Mouse (Mus musculus): Measurements from ENCODE around the gene Dab2ip. TPM values are rescaled to one million over a fixed set of nuclear protein-coding genes. Genes with fewer than 3 reads are reported as not detected.

Gene Dab2ip
- polyA plus RNA-seq, 1 experiment from 2014 or later: 50.5 TPM

DNA sequence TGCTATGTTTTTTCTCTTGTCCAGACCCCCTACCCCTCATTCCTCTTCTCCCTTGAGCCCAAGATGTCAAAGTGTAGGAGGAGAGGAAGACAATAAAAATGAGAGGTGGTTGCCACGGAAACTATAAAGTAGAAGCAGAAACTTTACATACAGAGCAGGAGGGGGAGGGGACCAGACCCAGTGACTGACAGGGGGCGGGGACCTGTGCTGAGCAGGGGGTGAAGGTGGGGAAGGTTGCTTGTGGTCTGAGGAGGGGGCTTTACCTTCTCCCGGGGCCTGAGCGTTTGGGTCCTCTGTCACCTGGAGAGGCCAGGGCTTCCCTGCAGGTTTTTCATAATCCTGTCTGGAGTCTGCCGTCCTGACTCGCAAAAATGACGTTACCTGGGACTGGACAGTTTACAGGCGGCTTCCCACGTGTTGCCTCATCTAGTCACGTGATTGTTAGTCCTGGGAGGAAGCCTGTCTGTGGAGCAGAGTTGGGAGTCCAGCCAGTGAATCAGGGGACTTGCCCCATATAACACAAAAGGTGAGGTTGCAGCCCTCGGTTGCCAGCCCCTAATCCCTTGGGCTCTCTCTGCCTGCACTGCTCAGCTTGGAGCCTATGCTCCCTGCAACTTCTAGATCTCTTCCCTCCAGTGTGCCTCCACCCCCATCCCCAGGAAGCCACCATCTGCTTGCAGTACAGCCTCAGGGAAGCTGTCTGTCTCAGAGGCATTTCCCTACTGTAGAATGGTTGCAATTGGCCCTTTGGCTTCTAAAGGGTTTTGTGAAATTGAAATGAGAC is 52.3 kb downstream of the Dab2ip start:
- no peak for DNase-seq (ENCODE audit: low spot score)
- 5% methylated on average over 10 of the region's 11 CpGs for WGBS
- no peaks in the 10 kb centered on the region for H3K36me3 ChIP-seq (ENCODE audit: control insufficient read depth, insufficient read depth, low read length)
- H3K9ac ChIP-seq (ENCODE audit: low read depth, low read length): peak overlapping the region; percentile 5; the same call in 1 of the 2 replicates
- 0 out of 2 replicates have a peak overlapping the region, but pooled peaks have one; percentile 4 for H3K4me3 ChIP-seq (ENCODE audit: low read depth, low read length)
- H3K4me2 ChIP-seq (ENCODE audit: low read depth, low read length): peak overlapping the region; percentile 32
- 0 out of 2 replicates have a peak, but pooled peaks have one; percentile 17 for ATAC-seq (ENCODE audit: low read depth)
- H3K27ac ChIP-seq (replicated peaks; ENCODE audit: low read depth, low read length): 0 out of 2 replicates have a peak overlapping the region, but pooled peaks have one; percentile 0
- peaks cover 37% of the 10 kb centered on the region for H3K4me1 ChIP-seq (ENCODE audit: control insufficient read depth, insufficient read depth, low read length)
- no peaks in the 10 kb centered on the region for H3K27me3 ChIP-seq (replicated peaks; ENCODE audit: control insufficient read depth, insufficient read depth, low read length)
- no peaks in the 10 kb centered on the region for H3K9me3 ChIP-seq (ENCODE audit: control insufficient read depth, low read length)

GRCm38 (mm10) chr2:35610976-35611375 is 52.9 kb downstream of the Dab2ip start:
- Histone ChIP-seq H3K9ac (ENCODE audit: low read depth, low read length) (no peak overlapping the region), H3K4me3 (ENCODE audit: low read depth, low read length) (no peak overlapping the region), H3K9me3 (ENCODE audit: control insufficient read depth, low read length) (no peaks in the 10 kb centered on the region), H3K4me2 (ENCODE audit: low read depth, low read length) (no peak overlapping the region), H3K27me3 (replicated peaks; ENCODE audit: control insufficient read depth, insufficient read depth, low read length) (no peaks in the 10 kb centered on the region), H3K27ac (replicated peaks; ENCODE audit: low read depth, low read length) (no peak overlapping the region), H3K36me3 (ENCODE audit: control insufficient read depth, insufficient read depth, low read length) (no peaks in the 10 kb centered on the region), H3K4me1 (ENCODE audit: control insufficient read depth, insufficient read depth, low read length) (peaks cover 41% of the 10 kb centered on the region)
- no peak for DNase-seq (ENCODE audit: low spot score)
- 72% methylated on average over 7 of the region's 7 CpGs for WGBS
- ATAC-seq (ENCODE audit: low read depth): no peak

DNA sequence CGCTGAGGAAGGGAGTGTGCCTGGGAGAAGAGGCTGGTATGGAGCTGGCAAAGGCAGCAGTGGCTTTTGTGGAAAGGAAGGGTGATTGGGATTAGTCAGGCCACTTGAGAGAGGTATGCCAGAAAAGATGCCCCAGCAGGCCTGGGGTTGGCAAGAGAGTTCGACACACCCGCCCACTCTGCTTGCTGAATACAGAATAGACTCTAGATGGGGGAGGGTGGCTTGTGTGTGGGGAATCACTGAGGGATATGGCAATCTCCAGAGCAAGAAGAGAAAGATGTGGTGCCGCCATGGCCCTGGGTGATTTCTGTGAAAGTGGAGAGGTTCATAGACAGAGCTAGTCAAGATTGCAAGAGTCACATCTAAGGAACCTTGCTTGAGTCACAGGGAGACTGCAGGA is 53.6 kb downstream of the Dab2ip start:
- no peak for DNase-seq (ENCODE audit: low spot score)
- Histone ChIP-seq H3K36me3 (ENCODE audit: control insufficient read depth, insufficient read depth, low read length) (no peaks in the 10 kb centered on the region), H3K27ac (replicated peaks; ENCODE audit: low read depth, low read length) (no peak overlapping the region), H3K4me3 (ENCODE audit: low read depth, low read length) (no peak overlapping the region), H3K27me3 (replicated peaks; ENCODE audit: control insufficient read depth, insufficient read depth, low read length) (no peaks in the 10 kb centered on the region), H3K9ac (ENCODE audit: low read depth, low read length) (no peak overlapping the region), H3K4me1 (ENCODE audit: control insufficient read depth, insufficient read depth, low read length) (peaks cover 42% of the 10 kb centered on the region), H3K9me3 (ENCODE audit: control insufficient read depth, low read length) (no peaks in the 10 kb centered on the region), H3K4me2 (ENCODE audit: low read depth, low read length) (no peak overlapping the region)
- ATAC-seq (ENCODE audit: low read depth): no peak
- WGBS: 85% methylated on average over 4 of the region's 4 CpGs

DNA sequence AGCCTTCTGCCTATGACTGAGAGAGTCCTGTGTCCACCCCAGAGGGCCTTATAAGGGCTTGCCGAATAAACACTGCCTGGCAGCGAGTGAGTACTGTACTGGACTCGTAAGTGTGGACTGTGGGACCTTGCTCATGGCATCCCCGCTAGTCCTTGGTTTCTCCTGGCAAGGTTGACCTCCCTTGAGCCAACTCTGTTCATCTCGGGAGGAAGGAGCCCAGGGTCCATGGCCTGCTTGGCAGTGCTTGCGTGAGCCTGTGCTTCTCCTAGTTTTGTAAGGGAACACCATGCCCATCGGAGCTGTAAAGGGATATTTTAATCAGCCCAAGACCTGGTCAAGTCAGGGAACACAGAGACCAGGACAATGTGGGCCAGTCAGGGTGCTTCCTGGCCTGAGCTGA is 54.2 kb downstream of the Dab2ip start:
- no peaks in the 10 kb centered on the region for H3K9me3 ChIP-seq (ENCODE audit: control insufficient read depth, low read length)
- no peaks in the 10 kb centered on the region for H3K27me3 ChIP-seq (replicated peaks; ENCODE audit: control insufficient read depth, insufficient read depth, low read length)
- no peak overlapping the region for H3K27ac ChIP-seq (replicated peaks; ENCODE audit: low read depth, low read length)
- 86% methylated on average over 7 of the region's 7 CpGs for WGBS
- peaks cover 42% of the 10 kb centered on the region for H3K4me1 ChIP-seq (ENCODE audit: control insufficient read depth, insufficient read depth, low read length)
- DNase-seq (ENCODE audit: low spot score): no peak
- no peak overlapping the region for H3K9ac ChIP-seq (ENCODE audit: low read depth, low read length)
- no peak overlapping the region for H3K4me3 ChIP-seq (ENCODE audit: low read depth, low read length)
- no peaks in the 10 kb centered on the region for H3K36me3 ChIP-seq (ENCODE audit: control insufficient read depth, insufficient read depth, low read length)
- ATAC-seq (ENCODE audit: low read depth): no peak
- no peak overlapping the region for H3K4me2 ChIP-seq (ENCODE audit: low read depth, low read length)

DNA sequence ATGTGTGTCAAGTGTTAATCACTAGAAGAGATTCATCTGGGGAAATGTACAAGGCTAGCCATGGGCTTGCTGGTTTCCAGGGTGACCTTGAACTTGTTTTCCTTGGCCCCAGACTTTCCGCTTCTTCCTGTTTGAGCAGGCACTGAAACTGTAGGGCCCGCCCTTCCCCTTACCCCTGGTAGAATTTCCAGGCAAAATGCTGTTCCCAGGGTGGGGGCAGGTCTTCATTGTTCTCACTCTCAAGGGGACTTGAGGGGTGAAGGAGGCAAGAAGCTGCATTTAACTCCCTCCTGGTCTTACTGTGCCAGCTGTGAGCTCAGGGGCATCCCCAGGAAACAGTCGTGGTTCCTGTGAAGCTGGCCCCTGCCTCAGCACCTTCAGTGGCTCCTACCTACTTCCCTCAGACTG is 55.9 kb downstream of the Dab2ip start:
- DNase-seq (ENCODE audit: low spot score) (peak; percentile 67), ATAC-seq (ENCODE audit: low read depth) (no peak)
- no peak overlapping the region for H3K27ac ChIP-seq (replicated peaks; ENCODE audit: low read depth, low read length)
- no peaks in the 10 kb centered on the region for H3K27me3 ChIP-seq (replicated peaks; ENCODE audit: control insufficient read depth, insufficient read depth, low read length)
- 28% methylated on average over 3 of the region's 3 CpGs for WGBS
- no peaks in the 10 kb centered on the region for H3K9me3 ChIP-seq (ENCODE audit: control insufficient read depth, low read length)
- H3K4me1 ChIP-seq (ENCODE audit: control insufficient read depth, insufficient read depth, low read length): peaks cover 41% of the 10 kb centered on the region
- no peak overlapping the region for H3K9ac ChIP-seq (ENCODE audit: low read depth, low read length)
- no peaks in the 10 kb centered on the region for H3K36me3 ChIP-seq (ENCODE audit: control insufficient read depth, insufficient read depth, low read length)
- no peak overlapping the region for H3K4me3 ChIP-seq (ENCODE audit: low read depth, low read length)
- H3K4me2 ChIP-seq (ENCODE audit: low read depth, low read length): no peak overlapping the region

- H3K4me1 ChIP-seq (ENCODE audit: control insufficient read depth, insufficient read depth, low read length): peaks cover 46% of the 10 kb centered on the region
- no peak for DNase-seq (ENCODE audit: low spot score)
- no peak overlapping the region for H3K27ac ChIP-seq (replicated peaks; ENCODE audit: low read depth, low read length)
- no peak overlapping the region for H3K9ac ChIP-seq (ENCODE audit: low read depth, low read length)
- no peak overlapping the region for H3K4me2 ChIP-seq (ENCODE audit: low read depth, low read length)
- no peak overlapping the region for H3K4me3 ChIP-seq (ENCODE audit: low read depth, low read length)
- 37% methylated on average over 3 of the region's 3 CpGs for WGBS
- no peak for ATAC-seq (ENCODE audit: low read depth)
- H3K36me3 ChIP-seq (ENCODE audit: control insufficient read depth, insufficient read depth, low read length): no peaks in the 10 kb centered on the region
- H3K27me3 ChIP-seq (replicated peaks; ENCODE audit: control insufficient read depth, insufficient read depth, low read length): no peaks in the 10 kb centered on the region
- no peaks in the 10 kb centered on the region for H3K9me3 ChIP-seq (ENCODE audit: control insufficient read depth, low read length)
Measured at GRCm38 (mm10) chr2:35614411-35614810, 56.3 kb downstream of the Dab2ip start.

GRCm38 (mm10) chr2:35615366-35615765 is 57.3 kb downstream of the Dab2ip start:
- Histone ChIP-seq H3K4me2 (ENCODE audit: low read depth, low read length) (no peak overlapping the region), H3K27ac (replicated peaks; ENCODE audit: low read depth, low read length) (no peak overlapping the region), H3K4me3 (ENCODE audit: low read depth, low read length) (no peak overlapping the region)

GRCm38 (mm10) chr2:35615977-35616376 is 57.9 kb downstream of the Dab2ip start:
- Histone ChIP-seq H3K9ac (ENCODE audit: low read depth, low read length) (no peak overlapping the region), H3K27me3 (replicated peaks; ENCODE audit: control insufficient read depth, insufficient read depth, low read length) (no peaks in the 10 kb centered on the region), H3K4me1 (ENCODE audit: control insufficient read depth, insufficient read depth, low read length) (peaks cover 47% of the 10 kb centered on the region), H3K4me2 (ENCODE audit: low read depth, low read length) (no peak overlapping the region), H3K36me3 (ENCODE audit: control insufficient read depth, insufficient read depth, low read length) (no peaks in the 10 kb centered on the region), H3K27ac (replicated peaks; ENCODE audit: low read depth, low read length) (no peak overlapping the region), H3K9me3 (ENCODE audit: control insufficient read depth, low read length) (no peaks in the 10 kb centered on the region), H3K4me3 (ENCODE audit: low read depth, low read length) (no peak overlapping the region)
- ATAC-seq (ENCODE audit: low read depth) (no peak), DNase-seq (ENCODE audit: low spot score) (no peak)
- WGBS: 83% methylated on average over 2 of the region's 2 CpGs

More at GRCm38 (mm10) chr2:35615366-35615765, 57.3 kb downstream of the Dab2ip start:
- no peaks in the 10 kb centered on the region for H3K9me3 ChIP-seq (ENCODE audit: control insufficient read depth, low read length)
- DNase-seq (ENCODE audit: low spot score) (no peak), ATAC-seq (ENCODE audit: low read depth) (no peak)
- H3K27me3 ChIP-seq (replicated peaks; ENCODE audit: control insufficient read depth, insufficient read depth, low read length): no peaks in the 10 kb centered on the region
- H3K9ac ChIP-seq (ENCODE audit: low read depth, low read length): no peak overlapping the region
- peaks cover 47% of the 10 kb centered on the region for H3K4me1 ChIP-seq (ENCODE audit: control insufficient read depth, insufficient read depth, low read length)
- H3K36me3 ChIP-seq (ENCODE audit: control insufficient read depth, insufficient read depth, low read length): no peaks in the 10 kb centered on the region
- WGBS: 68% methylated on average over 4 of the region's 4 CpGs
